Mouse (Mus musculus) lung, adult 18-20 months (tissue): ENCODE data around the gene 1600014C23Rik.

Source experiments
- DNase-seq, 2 experiments: peaks; one replicate each; pipeline ENCODE4 v3.0.0; 2022; ENCODE audit warnings: mixed read lengths in 2 of 2

1600014C23Rik gene

DNA sequence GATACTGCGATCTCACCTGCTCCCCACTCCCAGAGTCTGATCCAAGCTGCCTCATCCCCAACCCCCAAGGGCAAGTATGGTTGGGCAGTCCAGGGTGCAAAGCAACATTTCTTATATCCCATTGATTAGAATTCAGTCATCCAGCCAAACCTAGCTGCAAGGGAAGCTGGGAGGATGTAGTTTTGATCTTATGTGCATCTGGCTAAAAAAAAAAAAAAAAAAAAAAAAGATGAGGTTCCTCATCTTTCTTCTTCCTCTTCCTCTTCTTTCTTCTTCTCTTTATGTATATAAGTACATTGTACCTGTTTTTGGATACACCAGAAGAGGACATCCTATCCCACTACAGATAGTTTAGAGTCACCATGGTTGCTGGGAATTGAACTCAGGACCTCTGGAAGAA lies 17.7 kb upstream of the 1600014C23Rik start:
- no peak for DNase-seq

- DNase-seq, result peak in 1 of 2 experiments; percentile 50
Measured at GRCm38 (mm10) chr17:45749100-45749499, 15.5 kb upstream of the 1600014C23Rik start.

DNA sequence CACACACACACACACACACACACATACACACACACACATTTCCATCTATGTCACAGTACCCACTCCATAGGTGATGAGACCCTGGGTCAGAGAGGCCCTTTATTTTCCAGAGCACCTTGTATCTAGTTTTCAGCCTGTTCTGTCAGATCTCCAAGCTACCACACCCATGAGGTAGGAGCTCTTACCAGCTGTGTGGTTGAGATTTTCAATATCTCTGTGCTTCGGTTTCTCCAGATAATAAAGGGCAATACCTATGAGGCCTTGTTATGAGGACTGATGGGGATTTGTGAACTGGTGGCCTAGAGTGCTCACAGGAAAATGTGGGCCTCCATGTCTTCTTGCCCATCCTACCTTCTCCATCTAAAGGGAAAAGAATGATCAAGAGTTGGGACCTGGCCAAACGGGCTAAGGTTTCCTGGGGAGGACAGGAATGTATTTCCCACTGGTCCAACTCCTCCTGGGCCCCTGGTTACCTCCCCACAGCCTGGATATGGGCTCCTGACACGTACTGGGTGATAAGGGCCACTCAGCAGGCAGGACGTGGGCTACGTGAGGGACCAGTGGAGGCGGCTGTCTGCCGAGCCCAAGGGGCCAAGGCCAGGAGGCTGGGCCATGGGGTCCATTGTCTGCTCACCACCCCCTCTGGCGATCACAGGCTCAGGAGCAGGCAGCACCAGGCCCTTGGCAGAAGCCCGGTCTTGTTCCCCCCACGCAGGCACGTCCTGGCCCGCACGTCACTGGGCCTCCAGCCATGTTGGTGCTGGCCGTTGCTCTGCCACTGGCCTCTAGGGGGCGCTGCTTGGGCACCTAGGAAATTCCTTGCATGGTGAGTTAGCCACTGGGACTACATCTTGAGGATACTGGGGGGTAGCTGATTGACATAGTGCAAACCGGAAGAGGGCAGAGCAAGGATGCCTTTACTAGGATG lies 14.5 kb upstream of the 1600014C23Rik start:
- DNase-seq, result no peak

DNA sequence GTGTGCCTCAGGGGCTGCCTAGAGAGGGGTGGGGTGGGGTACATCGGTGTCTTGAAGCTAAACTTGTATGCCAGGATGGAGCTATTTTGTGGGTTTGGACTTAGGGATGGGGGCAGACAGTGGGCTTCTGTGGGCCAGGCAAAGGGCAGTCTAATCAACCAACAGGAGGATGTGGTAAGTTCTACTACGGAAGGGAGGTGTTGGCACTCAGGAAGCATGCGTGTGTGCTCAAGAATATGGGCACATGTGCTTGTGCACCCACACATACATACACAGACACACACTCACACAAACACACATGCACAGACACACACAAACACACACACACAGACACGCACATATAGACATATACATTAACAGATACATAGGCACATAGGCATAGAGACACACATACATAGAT lies 13.6 kb upstream of the 1600014C23Rik start:
- DNase-seq, result no peak

DNA sequence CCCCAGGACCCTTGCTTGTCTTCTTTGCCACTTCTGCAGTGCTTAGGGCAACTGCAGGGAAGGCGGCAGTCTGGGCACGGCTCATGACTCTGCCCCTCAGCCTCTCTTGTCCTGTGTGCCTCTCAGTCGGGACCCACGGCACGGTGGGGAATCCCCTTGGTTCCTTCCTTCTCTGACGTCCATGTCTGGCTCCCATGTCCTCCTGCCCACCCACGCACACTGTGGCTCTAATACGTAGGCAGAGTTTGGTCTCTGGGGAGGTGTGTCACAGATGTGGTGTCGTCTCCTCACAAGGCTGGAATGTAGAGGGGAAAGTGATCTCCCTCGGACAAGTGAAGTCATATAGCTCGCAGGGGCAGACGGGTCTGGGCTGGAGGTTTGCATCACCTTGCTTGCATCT lies 13.1 kb upstream of the 1600014C23Rik start:
- DNase-seq, result no peak

DNA sequence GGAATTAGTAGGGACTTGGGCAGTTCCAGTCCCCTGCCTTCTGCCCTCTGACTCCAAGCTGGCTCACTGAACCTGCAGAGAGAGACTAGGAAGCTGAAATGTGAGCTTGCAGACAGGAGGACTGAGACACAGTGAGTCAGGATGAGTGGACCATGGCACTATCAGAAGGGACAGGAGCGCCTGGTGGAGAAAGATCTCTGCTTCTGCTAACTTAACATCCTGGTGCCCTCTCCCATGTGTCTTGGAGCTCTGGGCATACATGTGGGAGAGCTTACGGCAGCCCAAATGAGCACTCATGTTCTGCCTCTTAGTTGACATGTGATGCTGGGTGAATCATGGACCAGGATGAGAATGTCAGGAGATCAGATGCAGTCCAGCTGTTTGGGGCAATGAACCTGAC lies 12.0 kb upstream of the 1600014C23Rik start:
- no peak for DNase-seq

- DNase-seq, result peak; percentile 40 to 69
Measured at GRCm38 (mm10) chr17:45742371-45743147, 8.9 kb upstream of the 1600014C23Rik start.

DNA sequence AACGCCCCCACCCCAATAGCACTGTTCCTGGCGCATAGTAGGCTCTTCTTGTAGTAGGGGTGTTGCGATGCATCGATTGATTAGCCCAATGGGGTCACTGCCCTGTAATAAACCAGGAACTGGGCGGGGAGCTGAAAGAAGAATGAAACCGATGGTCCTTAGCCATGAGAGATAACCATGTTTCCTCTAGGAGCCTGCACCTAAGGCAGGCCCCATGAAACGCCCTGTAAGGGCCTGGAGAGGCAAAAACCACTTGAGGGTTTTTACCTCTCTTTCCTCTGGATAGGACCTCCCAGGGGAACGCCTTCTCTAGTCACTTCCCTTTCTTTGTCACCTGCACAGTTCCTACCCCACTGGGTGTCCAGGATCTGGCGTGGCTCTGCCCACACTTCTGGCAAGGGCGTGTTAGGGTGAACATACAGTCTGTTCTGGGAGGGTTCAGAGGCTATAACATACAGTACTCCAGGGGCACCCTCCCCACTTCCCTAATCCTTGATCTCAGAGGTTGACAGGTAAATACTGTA lies 3.5 kb upstream of the 1600014C23Rik start:
- DNase-seq, result peak; percentile 46 to 77

- peak; percentile 78 to 82 for DNase-seq
Measured at GRCm38 (mm10) chr17:45736311-45737077, 2.9 kb upstream of the 1600014C23Rik start.

DNA sequence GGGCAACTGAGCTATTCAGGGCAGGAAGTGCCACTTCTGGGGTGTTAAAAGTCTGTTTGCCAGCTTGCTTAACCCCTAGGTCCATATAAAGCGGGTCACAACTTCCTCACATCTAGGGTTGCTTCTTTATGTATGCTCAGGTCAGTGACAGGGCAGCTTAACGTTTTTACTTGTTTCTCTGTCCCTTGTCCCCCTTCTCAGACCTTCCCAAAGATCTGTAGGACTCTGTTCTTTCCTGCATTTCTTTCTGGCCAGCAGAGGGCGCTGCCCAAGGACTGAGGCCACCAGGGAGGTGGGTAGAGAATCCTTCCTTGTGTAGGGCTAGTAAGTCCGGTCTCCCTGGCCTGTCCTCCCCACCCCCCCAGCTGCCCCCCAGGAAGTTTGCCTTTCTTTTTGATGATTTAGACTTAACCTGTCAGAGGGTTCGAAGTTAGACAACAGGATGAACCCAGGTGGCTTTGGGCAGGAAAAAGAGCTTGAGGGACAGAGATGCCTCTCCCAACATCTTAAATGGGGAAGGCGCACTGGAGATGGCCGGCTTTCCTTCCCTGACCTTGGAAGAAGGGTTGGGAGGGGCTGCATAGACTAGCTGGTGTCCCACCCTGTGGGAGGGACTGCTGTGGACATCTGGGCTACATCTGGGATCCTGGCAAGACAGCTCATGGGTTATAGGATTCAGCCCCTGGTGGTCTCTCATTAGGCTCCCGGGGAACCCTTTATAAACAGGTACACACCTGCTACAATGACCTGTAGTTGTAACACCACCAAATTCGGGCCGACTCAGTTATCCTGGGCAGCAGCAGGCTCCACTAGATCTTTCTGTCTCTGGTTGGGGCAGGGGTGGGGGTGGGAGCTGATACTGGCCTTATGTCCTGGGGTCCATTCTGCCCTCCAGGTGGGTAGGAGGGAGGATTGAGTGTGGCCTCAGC lies 2.0 kb upstream of the 1600014C23Rik start:
- peak; percentile 77 to 80 for DNase-seq

DNA sequence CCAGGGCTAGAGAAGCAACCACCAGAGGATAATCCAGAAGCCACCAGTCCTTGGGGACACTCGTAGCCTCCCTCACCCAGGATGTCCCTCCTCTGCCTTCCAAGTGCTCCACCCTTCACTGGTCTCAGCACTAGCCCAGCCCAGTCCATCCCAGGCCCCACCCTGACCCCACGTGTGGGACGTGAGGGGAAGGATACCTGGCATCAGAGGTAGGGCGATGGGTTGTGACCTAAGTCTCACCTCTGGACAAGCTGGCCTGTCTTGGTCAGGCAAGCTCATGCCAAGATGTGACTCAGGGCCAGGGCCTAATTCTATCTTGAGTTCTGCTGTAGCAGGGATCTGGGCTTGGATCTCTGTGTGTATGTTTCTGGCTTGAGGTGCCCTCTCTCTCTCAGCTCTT lies 1.2 kb upstream of the 1600014C23Rik start:
- DNase-seq, result no peak

DNA sequence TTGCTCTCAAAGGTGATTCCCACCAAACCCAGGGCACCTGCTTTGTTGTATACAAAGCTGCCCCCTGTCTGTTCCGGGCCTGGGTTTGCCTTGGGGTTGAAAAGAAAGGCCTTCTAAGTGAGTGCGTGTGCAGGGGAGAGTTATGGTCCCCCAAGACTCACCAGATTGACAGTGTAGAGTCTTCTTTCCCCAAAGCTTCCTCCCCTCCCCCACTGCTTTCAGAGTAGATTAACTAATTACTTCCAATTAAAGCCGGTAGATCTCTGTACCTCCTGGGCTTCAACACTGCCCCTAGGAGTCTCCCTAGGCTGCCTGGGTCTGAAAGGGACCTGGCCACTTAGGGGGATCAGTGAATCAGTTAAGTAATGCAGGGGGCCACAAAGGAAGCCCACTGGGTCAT lies 689 bp upstream of the 1600014C23Rik start:
- DNase-seq, result no peak

GRCm38 (mm10) chr17:45733038-45733734 lies 458 bp downstream of the 1600014C23Rik start:
- no peak for DNase-seq

DNA sequence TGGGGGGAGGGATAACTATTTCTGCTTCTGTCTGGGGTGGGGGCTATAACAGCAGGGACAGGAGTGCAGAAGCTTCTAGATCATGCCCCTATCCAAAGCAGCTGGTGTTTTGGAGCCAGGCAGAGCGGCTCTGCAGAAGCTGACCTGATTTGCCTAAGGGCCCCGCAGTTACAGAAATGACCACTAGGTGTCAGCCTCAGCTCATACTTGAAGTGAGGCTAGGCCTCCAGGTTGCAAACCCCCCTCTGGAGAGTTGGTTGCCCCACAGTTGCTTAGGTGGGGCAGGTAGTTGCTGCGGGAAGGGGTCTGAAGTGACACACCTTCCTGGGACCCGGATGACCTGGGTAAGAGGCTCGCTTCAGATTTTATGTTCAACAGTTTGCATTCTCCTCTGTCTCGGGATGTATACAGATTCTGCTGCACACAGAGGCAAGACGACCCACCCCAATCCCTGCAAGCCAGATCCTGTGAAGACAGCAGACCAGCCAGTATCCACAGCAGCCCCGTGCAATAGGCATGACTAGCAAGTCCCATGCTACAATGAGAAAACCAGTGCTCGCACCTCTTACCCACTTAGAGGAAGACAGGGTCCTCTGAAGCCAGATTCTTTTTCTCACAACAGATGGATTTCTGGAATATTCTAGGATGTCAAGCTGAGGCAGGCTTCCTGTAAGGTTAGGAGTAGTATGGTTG lies 2.3 kb downstream of the 1600014C23Rik start:
- peak; percentile 80 to 83 for DNase-seq

DNA sequence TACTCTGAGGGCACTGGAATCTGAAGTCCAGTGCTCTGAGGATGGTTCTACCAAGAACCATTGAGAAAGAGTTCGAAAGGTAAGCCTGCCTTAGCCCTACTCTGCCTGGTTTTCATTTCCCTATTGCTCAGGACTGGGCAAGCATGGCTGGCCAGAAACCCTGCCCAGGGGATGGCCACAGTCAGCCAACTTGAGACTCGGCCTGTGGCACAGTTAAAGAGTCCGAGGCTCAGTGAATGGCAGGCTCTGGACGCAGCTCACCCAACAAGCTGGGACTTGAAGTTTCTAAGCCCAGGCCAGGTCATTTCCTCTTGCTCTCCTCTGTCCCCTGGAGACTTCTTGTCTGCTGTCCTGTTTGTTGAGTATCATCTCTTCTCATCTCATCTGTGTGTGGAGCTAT lies 2.9 kb downstream of the 1600014C23Rik start:
- no peak for DNase-seq

GRCm38 (mm10) chr17:45729387-45729786 lies 4.3 kb downstream of the 1600014C23Rik start:
- DNase-seq, result no peak

GRCm38 (mm10) chr17:45727983-45728723 lies 5.5 kb downstream of the 1600014C23Rik start:
- DNase-seq, result no peak

DNA sequence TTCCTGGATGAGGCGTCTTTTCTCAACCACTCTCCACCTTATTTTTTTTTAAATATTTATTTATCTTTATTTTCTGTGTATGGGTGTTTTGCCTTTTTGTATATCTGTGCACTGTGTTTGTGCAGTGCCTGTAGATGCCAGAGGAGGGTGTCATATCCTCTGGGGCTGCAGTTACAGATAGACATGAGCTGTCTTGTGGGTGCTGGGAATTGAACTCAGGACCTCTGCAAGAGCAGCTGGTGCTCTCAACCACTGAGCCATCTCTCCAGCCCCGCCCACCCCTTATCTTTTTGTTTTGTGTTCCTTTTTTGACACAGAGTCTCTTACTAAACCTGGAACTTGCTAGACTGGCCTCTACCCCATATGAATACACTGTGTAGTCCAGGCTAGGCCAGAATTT lies 6.2 kb downstream of the 1600014C23Rik start:
- DNase-seq, result no peak

DNA sequence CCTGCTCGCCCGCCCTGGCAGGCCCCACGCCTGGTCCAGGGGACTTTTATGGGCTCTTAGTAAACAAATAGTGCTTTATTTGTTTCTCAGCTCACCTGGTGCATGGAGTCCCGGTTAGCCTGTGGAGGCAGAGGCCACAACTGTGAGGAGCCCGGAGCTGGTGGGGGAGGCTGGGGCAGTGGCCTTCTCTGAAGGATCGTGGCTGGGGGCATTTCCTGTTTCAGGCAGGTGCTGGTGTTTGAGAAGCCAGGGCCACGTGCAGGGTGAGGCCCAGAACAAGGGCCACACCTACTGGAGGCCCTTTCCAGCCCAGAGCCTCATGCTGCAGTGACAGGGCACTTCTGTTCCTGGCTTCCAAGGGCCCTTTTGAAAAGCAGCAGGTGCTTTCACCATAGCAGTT lies 7.4 kb downstream of the 1600014C23Rik start:
- peak; percentile 54 to 76 for DNase-seq

- DNase-seq, result no peak
Measured at GRCm38 (mm10) chr17:45724574-45724921, 9.1 kb downstream of the 1600014C23Rik start.
